15 mouse cellular contexts compared by ENCODE assay signal in the genomic region with DNA sequence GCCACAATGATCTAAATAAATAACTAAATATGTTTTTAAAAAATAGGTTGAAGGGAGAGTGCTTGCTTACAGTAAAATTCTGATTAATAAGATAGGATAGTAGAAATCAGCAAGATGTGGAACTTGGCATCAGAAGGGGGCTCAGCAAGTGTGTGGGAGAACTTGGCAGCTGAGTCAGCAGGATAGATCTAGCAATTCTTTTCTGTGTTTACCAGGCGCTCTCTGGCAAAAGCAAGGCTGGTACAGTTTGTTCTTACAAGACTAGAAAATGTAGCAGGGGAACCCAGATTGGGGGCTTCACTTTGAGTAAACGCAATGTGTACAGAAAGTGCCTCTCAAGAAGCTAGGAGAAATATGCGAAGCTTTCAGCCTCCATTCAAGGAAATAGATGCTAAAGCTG. TPM values are rescaled to one million over a fixed set of nuclear protein-coding genes. Genes with fewer than 3 reads are reported as not detected.
DNase-seq lines count a peak whose midpoint lies in the region; ATAC-seq and TF ChIP-seq lines count a peak whose summit lies in the region.
"Had no signal": no experiment of that assay in that cellular context is flagged by ENCODE, and none has a peak within 500 bp of the region (broad histone marks: within the 10 kb centered on the region; RNA-seq: fewer than 3 reads in every experiment).

No protein-coding gene starts in this region.

- no peak overlapping the region for H3K4me3 ChIP-seq in lung, embryonic 14.5 days (ENCODE audit: low read depth, low read length)
- H3K4me3 ChIP-seq in layer of hippocampus, adult 2 months: no peak overlapping the region
- H3K4me3 ChIP-seq in limb, embryonic 10.5 days: no peak overlapping the region
- H3K4me3 ChIP-seq: embryonic facial prominence, embryonic 15.5 days; heart, embryonic 15.5 days; midbrain, embryonic 13.5 days; stomach, embryonic 15.5 days had no signal

- no peak for ATAC-seq in lung, embryonic 14.5 days (ENCODE audit: insufficient read depth)
- ATAC-seq: intestine, postnatal 0 days; midbrain, embryonic 13.5 days had no signal

- H3K27ac ChIP-seq in lung, embryonic 14.5 days (ENCODE audit: low read depth): no peak overlapping the region
- peak overlapping the region; percentile 90 for H3K27ac ChIP-seq in layer of hippocampus, adult 2 months
- H3K27ac ChIP-seq in limb, embryonic 10.5 days: no peak overlapping the region
- H3K27ac ChIP-seq: embryonic facial prominence, embryonic 15.5 days; heart, embryonic 15.5 days; midbrain, embryonic 13.5 days; stomach, embryonic 15.5 days had no signal

- no peak overlapping the region for H3K4me2 ChIP-seq in lung, embryonic 14.5 days
- H3K4me2 ChIP-seq: embryonic facial prominence, embryonic 15.5 days; heart, embryonic 15.5 days; midbrain, embryonic 13.5 days; stomach, embryonic 15.5 days had no signal

- peak; percentile 17 for DNase-seq in lung, embryonic 14.5 days
- no peak for DNase-seq in lung, postnatal 14 days
- peak; percentile 42 for DNase-seq in cerebellum, adult 9-10 months
- peak; percentile 69 to 85 for DNase-seq in layer of hippocampus, adult 2 months (ENCODE audit: low spot score in 2 of 2)
- DNase-seq in right cerebral cortex, adult 2 months (ENCODE audit: low spot score in 2 of 2): peak; percentile 45 to 66
- DNase-seq in thymus, postnatal 10 days (ENCODE audit: low spot score in 2 of 2): no peak
- DNase-seq in limb, embryonic 10.5 days (ENCODE audit: low spot score): no peak
- DNase-seq in spleen, adult 18-20 months: no peak
- DNase-seq: gastrocnemius, postnatal 10 days; lung, adult 2 months had no signal

- no peaks in the 10 kb centered on the region for H3K4me1 ChIP-seq in lung, embryonic 14.5 days (ENCODE audit: insufficient read depth)
- no peaks in the 10 kb centered on the region for H3K4me1 ChIP-seq in limb, embryonic 10.5 days
- H3K4me1 ChIP-seq: embryonic facial prominence, embryonic 15.5 days; heart, embryonic 15.5 days; midbrain, embryonic 13.5 days; stomach, embryonic 15.5 days had no signal

- no peaks in the 10 kb centered on the region for H3K9me3 ChIP-seq in lung, embryonic 14.5 days (ENCODE audit: low read depth, low read length)
- H3K9me3 ChIP-seq in limb, embryonic 10.5 days (replicated peaks): no peaks in the 10 kb centered on the region
- H3K9me3 ChIP-seq: embryonic facial prominence, embryonic 15.5 days; heart, embryonic 15.5 days; midbrain, embryonic 13.5 days; stomach, embryonic 15.5 days had no signal

- 63% methylated on average over 3 of the region's 3 CpGs for WGBS in lung, embryonic 14.5 days
- WGBS in limb, embryonic 10.5 days: 91% methylated on average over 3 of the region's 3 CpGs

- no peaks in the 10 kb centered on the region for H3K27me3 ChIP-seq in lung, embryonic 14.5 days (ENCODE audit: insufficient read depth, low read length)
- no peaks in the 10 kb centered on the region for H3K27me3 ChIP-seq in limb, embryonic 10.5 days (ENCODE audit: low read depth, poor library complexity, severe bottlenecking)
- H3K27me3 ChIP-seq: embryonic facial prominence, embryonic 15.5 days; heart, embryonic 15.5 days; midbrain, embryonic 13.5 days; stomach, embryonic 15.5 days had no signal

- TF ChIP-seq CTCF in lung, embryonic 14.5 days (IDR thresholded peaks at IDR 0.05; ENCODE audit: low read depth): no peak
- TF ChIP-seq CTCF in layer of hippocampus, adult 2 months (conservative IDR thresholded peaks at IDR 0.05): no peak

- no peaks in the 10 kb centered on the region for H3K36me3 ChIP-seq in lung, embryonic 14.5 days (ENCODE audit: insufficient read depth)
- no peaks in the 10 kb centered on the region for H3K36me3 ChIP-seq in limb, embryonic 10.5 days
- H3K36me3 ChIP-seq: embryonic facial prominence, embryonic 15.5 days; heart, embryonic 15.5 days; midbrain, embryonic 13.5 days; stomach, embryonic 15.5 days had no signal

- no peak overlapping the region for H3K9ac ChIP-seq in lung, embryonic 14.5 days
- H3K9ac ChIP-seq: embryonic facial prominence, embryonic 15.5 days; heart, embryonic 15.5 days; midbrain, embryonic 13.5 days; stomach, embryonic 15.5 days had no signal

RNA-seq across cellular contexts. Expression of gene Megf9, which starts 35.5 kb away (rescaled TPM):
- polyA plus RNA-seq in lung, embryonic 14.5 days (2014; fragmentation: Nextera tagmentation; extraction: Ambion mirVana): 12.0 and 12.8 TPM in 2 replicates
- total RNA-seq in layer of hippocampus, adult 2 months (2021): 100 to 1,000 TPM; 126 to 132 TPM
- polyA plus RNA-seq in limb, embryonic 10.5 days (2016; fragmentation: Nextera tagmentation; extraction: Ambion mirVana): 6.3 and 10.3 TPM in 2 replicates

Comparison
In these comparisons a context has a peak if more than half of its experiments do, and no peak if none do; other contexts are left out.
1. DNase-seq: peak in lung, embryonic 14.5 days (single experiment), cerebellum, adult 9-10 months (single experiment), layer of hippocampus, adult 2 months (2 of 2) and right cerebral cortex, adult 2 months (2 of 2); none in lung, postnatal 14 days (single experiment), thymus, postnatal 10 days (0 of 2), limb, embryonic 10.5 days (single experiment) and spleen, adult 18-20 months (0 of 2).